Mouse (Mus musculus) neural tube, embryonic 12.5 days (tissue): Measurements from ENCODE around the gene Prr29. TPM values are rescaled to one million over a fixed set of nuclear protein-coding genes. Genes with fewer than 3 reads are reported as not detected.

Source experiments
- ATAC-seq: fragments of 200-750 bp; cut with Nextera tagmentation; 2 replicates; pipeline ENCODE4 v1.8.0; 2017; ENCODE audit warnings: low read depth, mild to moderate bottlenecking, moderate TSS enrichment, moderate library complexity; ENCODE audit not compliant: low FRiP score
- H3K27ac ChIP-seq: fragments of 300-500 bp; sonication (generic); 2 replicates; pipeline ENCODE4 v1.5.1; 2016
- H3K27me3 ChIP-seq: fragments of 300-500 bp; sonication (generic); replicated peaks from 2 replicates; pipeline ENCODE4 v1.6.1; 2016; ENCODE audit warnings: mild to moderate bottlenecking
- H3K36me3 ChIP-seq: fragments of 300-500 bp; sonication (generic); 2 replicates; pipeline ENCODE4 v1.6.1; 2016; ENCODE audit warnings: mild to moderate bottlenecking
- H3K4me1 ChIP-seq: fragments of 300-500 bp; sonication (generic); 2 replicates; pipeline ENCODE4 v1.6.1; 2016
- H3K4me2 ChIP-seq: fragments of 300-500 bp; sonication (generic); replicated peaks from 2 replicates; pipeline ENCODE4 v1.6.1; 2016; ENCODE audit warnings: mild to moderate bottlenecking
- H3K4me3 ChIP-seq: fragments of 300-500 bp; sonication (generic); 2 replicates; pipeline ENCODE4 v1.5.1; 2016
- H3K9ac ChIP-seq: fragments of 300-500 bp; sonication (generic); 2 replicates; pipeline ENCODE4 v1.6.1; 2016; ENCODE audit warnings: mild to moderate bottlenecking
- H3K9me3 ChIP-seq: fragments of 300-500 bp; sonication (generic); 2 replicates; pipeline ENCODE4 v1.6.1; 2016; ENCODE audit warnings: mild to moderate bottlenecking
- WGBS: fragments of 180-500 bp; shearing (Covaris S2); methylation state at CpG from one replicate; pipeline ENCODE4 v1.1.7; 2016; 5-methylcytosine and 5-hydroxymethylcytosine counted together
- polyA plus RNA-seq: library from polyadenylated mRNA; unstranded; fragments of >200 nt; fragmentation: Nextera tagmentation; extraction: Ambion mirVana; gene quantifications from 2 replicates; pipeline ENCODE4 v1.2.1, GENCODE M21; 2016

The Prr29 gene
- polyA plus RNA-seq, 1 experiment from 2014 or later, result not detected

- no peak overlapping the region for H3K9ac ChIP-seq
- H3K27me3 ChIP-seq, result no peaks in the 10 kb centered on the region
- H3K4me3 ChIP-seq, result no peak overlapping the region
- ATAC-seq, result no peak
- no peaks in the 10 kb centered on the region for H3K9me3 ChIP-seq
- no peak overlapping the region for H3K27ac ChIP-seq
- H3K4me2 ChIP-seq, result no peak overlapping the region
- H3K36me3 ChIP-seq, result peaks cover 12% of the 10 kb centered on the region; the same call in 1 of the 2 replicates
- 89% methylated on average over 2 of the region's 2 CpGs for WGBS
- H3K4me1 ChIP-seq, result no peaks in the 10 kb centered on the region
Measured at GRCm38 (mm10) chr11:106417860-106418259, 52.6 kb downstream of the Prr29 start.

GRCm38 (mm10) chr11:106418622-106419196 is 53.4 kb downstream of the Prr29 start:
- no peak overlapping the region for H3K4me2 ChIP-seq
- WGBS, result 41% methylated on average over 4 of the region's 4 CpGs
- H3K36me3 ChIP-seq, result peaks cover 15% of the 10 kb centered on the region; the same call in 1 of the 2 replicates
- no peaks in the 10 kb centered on the region for H3K4me1 ChIP-seq
- H3K4me3 ChIP-seq, result no peak overlapping the region
- no peaks in the 10 kb centered on the region for H3K27me3 ChIP-seq
- H3K9ac ChIP-seq, result no peak overlapping the region
- H3K27ac ChIP-seq, result no peak overlapping the region
- H3K9me3 ChIP-seq, result no peaks in the 10 kb centered on the region
- 0 out of 2 replicates have a peak, but pooled peaks have one; percentile 17 for ATAC-seq

- WGBS, result 84% methylated on average over 9 of the region's 9 CpGs
- H3K27me3 ChIP-seq, result no peaks in the 10 kb centered on the region
- H3K27ac ChIP-seq, result no peak overlapping the region
- no peak overlapping the region for H3K4me3 ChIP-seq
- no peak for ATAC-seq
- H3K9me3 ChIP-seq, result no peaks in the 10 kb centered on the region
- no peak overlapping the region for H3K4me2 ChIP-seq
- no peaks in the 10 kb centered on the region for H3K4me1 ChIP-seq
- H3K9ac ChIP-seq, result no peak overlapping the region
- peaks cover 10% of the 10 kb centered on the region; the same call in 1 of the 2 replicates for H3K36me3 ChIP-seq
Measured at GRCm38 (mm10) chr11:106419262-106420102, 54.2 kb downstream of the Prr29 start.

GRCm38 (mm10) chr11:106425201-106425600 is 59.9 kb downstream of the Prr29 start:
- 93% methylated on average over 5 of the region's 5 CpGs for WGBS

GRCm38 (mm10) chr11:106426447-106426846 is 61.2 kb downstream of the Prr29 start:
- Histone ChIP-seq H3K9ac (no peak overlapping the region), H3K36me3 (peaks cover 21% of the 10 kb centered on the region), H3K27ac (no peak overlapping the region), H3K4me1 (no peaks in the 10 kb centered on the region), H3K27me3 (no peaks in the 10 kb centered on the region), H3K4me3 (no peak overlapping the region), H3K4me2 (no peak overlapping the region), H3K9me3 (no peaks in the 10 kb centered on the region)
- ATAC-seq, result no peak
- 91% methylated on average over 4 of the region's 4 CpGs for WGBS

More at GRCm38 (mm10) chr11:106425201-106425600, 59.9 kb downstream of the Prr29 start:
- Histone ChIP-seq H3K27ac (no peak overlapping the region), H3K4me2 (no peak overlapping the region), H3K9me3 (no peaks in the 10 kb centered on the region), H3K27me3 (no peaks in the 10 kb centered on the region), H3K4me3 (no peak overlapping the region), H3K36me3 (peaks cover 23% of the 10 kb centered on the region), H3K4me1 (no peaks in the 10 kb centered on the region), H3K9ac (no peak overlapping the region)
- ATAC-seq, result no peak

Other genes starting within 250 kb of the Prr29 start
- not detected in 2 replicates for gene Gm10840, start 204.6 kb upstream of the Prr29 start, polyA plus RNA-seq
- gene Limd2, start 204.6 kb upstream of the Prr29 start, polyA plus RNA-seq, result 277 and 281 TPM in 2 replicates
- 37.1 and 38.3 TPM in 2 replicates for gene Strada, start 163.3 kb upstream of the Prr29 start, polyA plus RNA-seq
- gene Ccdc47, start 149.1 kb upstream of the Prr29 start, polyA plus RNA-seq, result 89.5 and 90.2 TPM in 2 replicates
- 108 and 113 TPM in 2 replicates for gene Ddx42, start 148.5 kb upstream of the Prr29 start, polyA plus RNA-seq
- gene Ftsj3, start 109.4 kb upstream of the Prr29 start, polyA plus RNA-seq, result 52.3 TPM in 2 replicates
- 358 and 381 TPM in 2 replicates for gene Psmc5, start 109.3 kb upstream of the Prr29 start, polyA plus RNA-seq
- 38.4 and 40.7 TPM in 2 replicates for gene Smarcd2, start 92.5 kb upstream of the Prr29 start, polyA plus RNA-seq
- 0.10 and 0.19 TPM in 2 replicates for gene Tcam1, start 88.8 kb upstream of the Prr29 start, polyA plus RNA-seq
- not detected in 2 replicates for gene Gh, start 63.6 kb upstream of the Prr29 start, polyA plus RNA-seq
- 1.0 and 1.3 TPM in 2 replicates for gene Cd79b, start 50.7 kb upstream of the Prr29 start, polyA plus RNA-seq
- gene Scn4a, start 12.2 kb upstream of the Prr29 start, polyA plus RNA-seq, result 0.03 and 0.13 TPM in 2 replicates
- 15.6 and 16.6 TPM in 2 replicates for gene Icam2, start 22.6 kb downstream of the Prr29 start, polyA plus RNA-seq
- gene Ern1, start 122.4 kb downstream of the Prr29 start, polyA plus RNA-seq, result 6.2 and 6.3 TPM in 2 replicates
- 16.3 TPM in 2 replicates for gene Tex2, start 248.0 kb downstream of the Prr29 start, polyA plus RNA-seq